Mouse (Mus musculus): ENCODE data around the gene Tnik. TPM values are rescaled to one million over a fixed set of nuclear protein-coding genes. Genes with fewer than 3 reads are reported as not detected.

The Tnik gene
- polyA plus RNA-seq, 1 experiment = 13.8 TPM

- H3K4me1 ChIP-seq = peaks cover 23% of the 10 kb centered on the region
- H3K36me3 ChIP-seq (replicated peaks; ENCODE audit: low read length) = peaks cover 100% of the 10 kb centered on the region
- no peak overlapping the region for H3K4me3 ChIP-seq (replicated peaks)
- TF ChIP-seq FLI1 (IDR thresholded peaks at IDR 0.05; ENCODE audit: low read length) = no peak
- H3K27me3 ChIP-seq (replicated peaks) = no peaks in the 10 kb centered on the region
- no peaks in the 10 kb centered on the region for H3K9me3 ChIP-seq
Observed at GRCm38 (mm10) chr3:28653043-28653442, 390.0 kb downstream of the Tnik start.

- peaks cover 19% of the 10 kb centered on the region for H3K4me1 ChIP-seq
- TF ChIP-seq FLI1 (IDR thresholded peaks at IDR 0.05; ENCODE audit: low read length) (no peak), GATA1 (IDR thresholded peaks at IDR 0.05; ENCODE audit: borderline replicate concordance, low read length) (no peak)
- no peak overlapping the region for H3K4me3 ChIP-seq (replicated peaks)
- H3K9me3 ChIP-seq = no peaks in the 10 kb centered on the region
- no peaks in the 10 kb centered on the region for H3K27me3 ChIP-seq (replicated peaks)
- H3K36me3 ChIP-seq (replicated peaks; ENCODE audit: low read length) = peaks cover 88% of the 10 kb centered on the region
Observed at GRCm38 (mm10) chr3:28654740-28655139, 391.7 kb downstream of the Tnik start.

- H3K36me3 ChIP-seq (replicated peaks; ENCODE audit: low read length) = peaks cover 82% of the 10 kb centered on the region
- H3K4me3 ChIP-seq (replicated peaks) = no peak overlapping the region
- H3K9me3 ChIP-seq = no peaks in the 10 kb centered on the region
- TF ChIP-seq FLI1 (IDR thresholded peaks at IDR 0.05; ENCODE audit: low read length) = no peak
- TF ChIP-seq GATA1 (IDR thresholded peaks at IDR 0.05; ENCODE audit: borderline replicate concordance, low read length) = no peak
- H3K4me1 ChIP-seq = no peaks in the 10 kb centered on the region; the same call in 1 of the 2 replicates
- no peaks in the 10 kb centered on the region for H3K27me3 ChIP-seq (replicated peaks)
Observed at GRCm38 (mm10) chr3:28658349-28658748, 395.3 kb downstream of the Tnik start.

- Histone ChIP-seq H3K4me3 (replicated peaks) (no peak overlapping the region), H3K27me3 (replicated peaks) (peaks cover 2% of the 10 kb centered on the region), H3K4me1 (peaks cover 8% of the 10 kb centered on the region), H3K9me3 (peaks cover 16% of the 10 kb centered on the region), H3K36me3 (replicated peaks; ENCODE audit: low read length) (no peaks in the 10 kb centered on the region)
- TF ChIP-seq FLI1 (IDR thresholded peaks at IDR 0.05; ENCODE audit: low read length) (no peak), GATA1 (IDR thresholded peaks at IDR 0.05; ENCODE audit: borderline replicate concordance, low read length) (no peak)
Observed at GRCm38 (mm10) chr3:28680851-28681250, 417.8 kb downstream of the Tnik start.

GRCm38 (mm10) chr3:28681866-28682265 lies 418.9 kb downstream of the Tnik start:
- H3K4me3 ChIP-seq (replicated peaks) = no peak overlapping the region
- no peaks in the 10 kb centered on the region for H3K36me3 ChIP-seq (replicated peaks; ENCODE audit: low read length)
- peaks cover 2% of the 10 kb centered on the region for H3K27me3 ChIP-seq (replicated peaks)
- H3K9me3 ChIP-seq = peaks cover 16% of the 10 kb centered on the region
- H3K4me1 ChIP-seq = peaks cover 8% of the 10 kb centered on the region
- no peak for TF ChIP-seq FLI1 (IDR thresholded peaks at IDR 0.05; ENCODE audit: low read length)
- TF ChIP-seq GATA1 (IDR thresholded peaks at IDR 0.05; ENCODE audit: borderline replicate concordance, low read length) = no peak

- Histone ChIP-seq H3K4me1 (peaks cover 8% of the 10 kb centered on the region), H3K9me3 (peaks cover 13% of the 10 kb centered on the region), H3K36me3 (replicated peaks; ENCODE audit: low read length) (no peaks in the 10 kb centered on the region), H3K27me3 (replicated peaks) (peaks cover 2% of the 10 kb centered on the region), H3K4me3 (replicated peaks) (no peak overlapping the region)
- TF ChIP-seq FLI1 (IDR thresholded peaks at IDR 0.05; ENCODE audit: low read length) = no peak
- TF ChIP-seq GATA1 (IDR thresholded peaks at IDR 0.05; ENCODE audit: borderline replicate concordance, low read length) = no peak
Observed at GRCm38 (mm10) chr3:28682411-28682810, 419.4 kb downstream of the Tnik start.

- TF ChIP-seq FLI1 (IDR thresholded peaks at IDR 0.05; ENCODE audit: low read length) (no peak), GATA1 (IDR thresholded peaks at IDR 0.05; ENCODE audit: borderline replicate concordance, low read length) (no peak)
- peaks cover 8% of the 10 kb centered on the region for H3K4me1 ChIP-seq
- peaks cover 2% of the 10 kb centered on the region for H3K27me3 ChIP-seq (replicated peaks)
- no peak overlapping the region for H3K4me3 ChIP-seq (replicated peaks)
- no peaks in the 10 kb centered on the region for H3K36me3 ChIP-seq (replicated peaks; ENCODE audit: low read length)
- peaks cover 8% of the 10 kb centered on the region; the same call in 1 of the 2 replicates for H3K9me3 ChIP-seq
Observed at GRCm38 (mm10) chr3:28685510-28685909, 422.5 kb downstream of the Tnik start.

GRCm38 (mm10) chr3:28694811-28695210 lies 431.8 kb downstream of the Tnik start:
- Histone ChIP-seq H3K36me3 (replicated peaks; ENCODE audit: low read length) (no peaks in the 10 kb centered on the region), H3K4me3 (replicated peaks) (no peak overlapping the region), H3K9me3 (no peaks in the 10 kb centered on the region), H3K27me3 (replicated peaks) (peaks cover 9% of the 10 kb centered on the region), H3K4me1 (no peaks in the 10 kb centered on the region)
- TF ChIP-seq GATA1 (IDR thresholded peaks at IDR 0.05; ENCODE audit: borderline replicate concordance, low read length) = no peak
- TF ChIP-seq FLI1 (IDR thresholded peaks at IDR 0.05; ENCODE audit: low read length) = no peak

- no peaks in the 10 kb centered on the region for H3K9me3 ChIP-seq
- H3K36me3 ChIP-seq (replicated peaks; ENCODE audit: low read length) = no peaks in the 10 kb centered on the region
- TF ChIP-seq FLI1 (IDR thresholded peaks at IDR 0.05; ENCODE audit: low read length) = no peak
- no peak for TF ChIP-seq GATA1 (IDR thresholded peaks at IDR 0.05; ENCODE audit: borderline replicate concordance, low read length)
- peaks cover 9% of the 10 kb centered on the region for H3K27me3 ChIP-seq (replicated peaks)
- H3K4me3 ChIP-seq (replicated peaks) = no peak overlapping the region
- no peaks in the 10 kb centered on the region for H3K4me1 ChIP-seq
Observed at GRCm38 (mm10) chr3:28695608-28696007, 432.6 kb downstream of the Tnik start.

- H3K9me3 ChIP-seq = no peaks in the 10 kb centered on the region
- TF ChIP-seq GATA1 (IDR thresholded peaks at IDR 0.05; ENCODE audit: borderline replicate concordance, low read length) (no peak), FLI1 (IDR thresholded peaks at IDR 0.05; ENCODE audit: low read length) (no peak)
- peaks cover 9% of the 10 kb centered on the region for H3K27me3 ChIP-seq (replicated peaks)
- H3K36me3 ChIP-seq (replicated peaks; ENCODE audit: low read length) = no peaks in the 10 kb centered on the region
- H3K4me1 ChIP-seq = no peaks in the 10 kb centered on the region
- no peak overlapping the region for H3K4me3 ChIP-seq (replicated peaks)
Observed at GRCm38 (mm10) chr3:28696162-28696561, 433.1 kb downstream of the Tnik start.

- Histone ChIP-seq H3K9me3 (no peaks in the 10 kb centered on the region), H3K36me3 (replicated peaks; ENCODE audit: low read length) (no peaks in the 10 kb centered on the region), H3K4me3 (replicated peaks) (no peak within 1 kb of the TSS), H3K4me1 (no peaks in the 10 kb centered on the region), H3K27me3 (replicated peaks) (peaks cover 9% of the 10 kb centered on the region)
- TF ChIP-seq FLI1 (IDR thresholded peaks at IDR 0.05; ENCODE audit: low read length) = no peak
Observed at GRCm38 (mm10) chr3:28697797-28698196, 434.8 kb downstream of the Tnik start, which contains the start of gene Slc2a2. Gene Slc2a2, plus strand, starts transcription at chr3:28697903.
